Mouse (Mus musculus) lung, postnatal 0 days (tissue): ENCODE measurements around the gene Hsd17b2. TPM values are rescaled to one million over a fixed set of nuclear protein-coding genes. Genes with fewer than 3 reads are reported as not detected.

ENCODE experiments used
- ATAC-seq: fragments of 200-750 bp; cut with Nextera tagmentation; 2 replicates; pipeline ENCODE4 v1.8.0; 2017; ENCODE audit warnings: moderate library complexity
- DNase-seq: peaks from one replicate; pipeline ENCODE4 v3.0.0-alpha.2; 2016; ENCODE audit warnings: low spot score
- H3K27ac ChIP-seq: fragments of 300-500 bp; sonication (generic); 2 replicates; pipeline ENCODE4 v1.5.1; 2014; ENCODE audit warnings: antibody characterized with exemption, mild to moderate bottlenecking, low read length, mixed read lengths
- H3K27me3 ChIP-seq: fragments of 300-500 bp; sonication (generic); replicated peaks from 2 replicates; pipeline ENCODE4 v1.6.1; 2014; ENCODE audit warnings: low read length, mixed read lengths; ENCODE audit not compliant: insufficient read depth
- H3K36me3 ChIP-seq: fragments of 300-500 bp; sonication (generic); 2 replicates; pipeline ENCODE4 v1.6.1; 2014; ENCODE audit warnings: low read length, mixed read lengths; ENCODE audit not compliant: insufficient read depth
- H3K4me1 ChIP-seq: fragments of 300-500 bp; sonication (generic); 2 replicates; pipeline ENCODE4 v1.6.1; 2014; ENCODE audit warnings: antibody characterized with exemption, low read depth, low read length, mixed read lengths; ENCODE audit not compliant: insufficient read depth
- H3K4me2 ChIP-seq: fragments of 300-500 bp; sonication (generic); replicated peaks from 2 replicates; pipeline ENCODE4 v1.6.1; 2014; ENCODE audit warnings: low read depth, mild to moderate bottlenecking, low read length, moderate library complexity, mixed read lengths
- H3K4me3 ChIP-seq: fragments of 300-500 bp; sonication (generic); 2 replicates; pipeline ENCODE4 v1.5.1; 2014; ENCODE audit warnings: low read depth, low read length
- H3K9ac ChIP-seq: fragments of 300-500 bp; sonication (generic); replicated peaks from 2 replicates; pipeline ENCODE4 v1.6.1; 2014; ENCODE audit warnings: low read depth, mild to moderate bottlenecking
- H3K9me3 ChIP-seq: fragments of 300-500 bp; sonication (generic); 2 replicates; pipeline ENCODE4 v1.6.1; 2016; ENCODE audit warnings: low read length, mixed read lengths
- CTCF ChIP-seq: IDR thresholded peaks from 2 replicates; pipeline ENCODE4 v1.5.1; 2016; ENCODE audit warnings: antibody characterized with exemption, mild to moderate bottlenecking
- EP300 ChIP-seq: IDR thresholded peaks from 2 replicates; pipeline ENCODE4 v1.6.1; 2016; ENCODE audit warnings: antibody characterized with exemption, mild to moderate bottlenecking, control low read depth
- WGBS: fragments of 180-500 bp; shearing (Covaris S2); extraction: QIAGEN DNeasy Blood & Tissue Kit; methylation state at CpG from one replicate; pipeline ENCODE4 v1.1.7; 2014; 5-methylcytosine and 5-hydroxymethylcytosine counted together
- polyA plus RNA-seq: library from polyadenylated mRNA; unstranded; fragments of >200 nt; fragmentation: Nextera tagmentation; extraction: Ambion mirVana; gene quantifications from 2 replicates; pipeline ENCODE4 v1.2.1, GENCODE M21; 2015

Gene Hsd17b2
- polyA plus RNA-seq, 1 experiment from 2014 or later = 0.16 TPM

GRCm38 (mm10) chr8:117783021-117783420, 81.3 kb downstream of the Hsd17b2 start:
- Histone ChIP-seq H3K27ac (no peak overlapping the region), H3K9ac (no peak overlapping the region), H3K4me3 (no peak overlapping the region), H3K4me2 (no peak overlapping the region), H3K9me3 (no peaks in the 10 kb centered on the region), H3K36me3 (no peaks in the 10 kb centered on the region), H3K4me1 (no peaks in the 10 kb centered on the region), H3K27me3 (no peaks in the 10 kb centered on the region)
- TF ChIP-seq EP300 (no peak), CTCF (no peak)
- no peak for DNase-seq
- no peak for ATAC-seq
- 87% methylated on average over 7 of the region's 7 CpGs for WGBS

GRCm38 (mm10) chr8:117786428-117786827, 84.7 kb downstream of the Hsd17b2 start:
- Histone ChIP-seq H3K9me3 (no peaks in the 10 kb centered on the region), H3K4me1 (no peaks in the 10 kb centered on the region), H3K4me3 (no peak overlapping the region), H3K27me3 (no peaks in the 10 kb centered on the region), H3K4me2 (no peak overlapping the region), H3K36me3 (0 out of 2 replicates have a peak, but pooled peaks cover 6% of the 10 kb centered on the region), H3K27ac (no peak overlapping the region), H3K9ac (no peak overlapping the region)
- DNase-seq = no peak
- 84% methylated on average over 3 of the region's 3 CpGs for WGBS
- TF ChIP-seq CTCF (no peak), EP300 (no peak)
- ATAC-seq = no peak

- H3K4me3 ChIP-seq = no peak overlapping the region
- 83% methylated on average over 19 of the region's 19 CpGs for WGBS
- DNase-seq (no peak), ATAC-seq (no peak)
- no peaks in the 10 kb centered on the region for H3K9me3 ChIP-seq
- 0 out of 2 replicates have a peak, but pooled peaks cover 14% of the 10 kb centered on the region for H3K36me3 ChIP-seq
- no peaks in the 10 kb centered on the region for H3K27me3 ChIP-seq
- H3K27ac ChIP-seq = no peak overlapping the region
- no peaks in the 10 kb centered on the region for H3K4me1 ChIP-seq
- no peak overlapping the region for H3K9ac ChIP-seq
- TF ChIP-seq EP300 (no peak), CTCF (no peak)
- H3K4me2 ChIP-seq = no peak overlapping the region
Measured at GRCm38 (mm10) chr8:117792616-117793144, 91.0 kb downstream of the Hsd17b2 start.

- TF ChIP-seq CTCF (no peak), EP300 (no peak)
- Histone ChIP-seq H3K9me3 (no peaks in the 10 kb centered on the region), H3K9ac (no peak overlapping the region), H3K4me2 (no peak overlapping the region), H3K36me3 (0 out of 2 replicates have a peak, but pooled peaks cover 14% of the 10 kb centered on the region), H3K27me3 (no peaks in the 10 kb centered on the region), H3K4me3 (no peak overlapping the region), H3K4me1 (no peaks in the 10 kb centered on the region), H3K27ac (no peak overlapping the region)
- DNase-seq (no peak), ATAC-seq (no peak)
- WGBS = 89% methylated on average over 10 of the region's 10 CpGs
Measured at GRCm38 (mm10) chr8:117794581-117794980, 92.9 kb downstream of the Hsd17b2 start.

GRCm38 (mm10) chr8:117796464-117796863, 94.8 kb downstream of the Hsd17b2 start:
- TF ChIP-seq EP300 = no peak
- TF ChIP-seq CTCF = no peak
- WGBS = 89% methylated on average over 15 of the region's 15 CpGs
- no peaks in the 10 kb centered on the region for H3K9me3 ChIP-seq
- no peak overlapping the region for H3K4me2 ChIP-seq
- no peak for ATAC-seq
- peaks cover 8% of the 10 kb centered on the region for H3K4me1 ChIP-seq
- H3K4me3 ChIP-seq = no peak overlapping the region
- no peaks in the 10 kb centered on the region for H3K27me3 ChIP-seq
- no peak for DNase-seq
- no peak overlapping the region for H3K9ac ChIP-seq
- no peak overlapping the region for H3K27ac ChIP-seq
- 0 out of 2 replicates have a peak, but pooled peaks cover 9% of the 10 kb centered on the region for H3K36me3 ChIP-seq

- no peaks in the 10 kb centered on the region for H3K9me3 ChIP-seq
- no peak overlapping the region for H3K4me2 ChIP-seq
- H3K27me3 ChIP-seq = no peaks in the 10 kb centered on the region
- H3K36me3 ChIP-seq = 0 out of 2 replicates have a peak, but pooled peaks cover 6% of the 10 kb centered on the region
- WGBS = 96% methylated on average over 2 of the region's 2 CpGs
- no peak for DNase-seq
- H3K4me3 ChIP-seq = no peak overlapping the region
- TF ChIP-seq CTCF = no peak
- no peak for TF ChIP-seq EP300
- no peak overlapping the region for H3K9ac ChIP-seq
- no peak for ATAC-seq
- H3K27ac ChIP-seq = no peak overlapping the region
- H3K4me1 ChIP-seq = peaks cover 8% of the 10 kb centered on the region
Measured at GRCm38 (mm10) chr8:117798066-117798465, 96.4 kb downstream of the Hsd17b2 start.
